Mouse (Mus musculus): ENCODE results near the gene Gm21915.

The Gm21915 gene

GRCm38 (mm10) chr9:40670313-40670712 is at the start of gene Gm21915:
TSS of gene Gm21915 (plus strand) at chr9:40670613.
- DNase-seq: no peak

DNA sequence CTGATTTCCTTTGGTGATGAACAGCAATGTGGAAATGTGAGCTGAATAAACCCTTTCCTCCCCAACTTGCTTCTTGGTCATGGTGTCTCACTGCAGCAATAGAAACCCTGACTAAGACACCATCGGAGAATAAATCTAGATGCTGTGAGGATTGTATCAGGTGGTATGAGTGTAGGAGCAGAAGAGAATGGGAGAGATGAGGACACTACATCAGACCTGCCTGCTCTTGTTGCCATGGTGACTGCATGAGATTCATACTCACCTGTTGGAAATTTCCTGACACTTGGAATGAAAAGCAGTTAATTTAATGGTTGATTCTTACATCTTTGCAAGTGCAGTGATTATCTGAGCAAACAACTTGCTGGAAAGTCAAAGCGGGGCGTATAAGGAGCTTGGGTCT is 48.1 kb upstream of the Gm21915 start:
- DNase-seq: no peak

DNA sequence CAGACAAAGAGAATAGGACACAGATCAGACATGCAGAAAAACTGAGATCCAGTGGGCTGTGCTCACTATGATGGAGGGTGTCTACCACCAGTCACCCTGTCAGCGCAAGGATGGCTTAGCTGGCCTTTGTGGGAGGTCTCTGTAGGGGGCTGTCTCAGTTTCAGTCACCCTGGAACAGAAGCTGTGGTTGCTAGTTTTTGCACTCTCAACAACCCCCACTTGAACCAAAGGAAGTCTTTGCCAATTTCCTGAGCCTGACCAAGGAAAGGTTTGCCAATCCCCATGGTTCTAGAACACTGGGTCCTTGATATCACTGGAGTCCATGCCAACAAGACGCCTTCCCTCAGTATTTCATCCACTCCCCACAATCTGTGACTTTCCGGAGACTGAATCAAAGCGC is 47.6 kb upstream of the Gm21915 start:
- no peak for DNase-seq

GRCm38 (mm10) chr9:40625341-40625740 is 45.1 kb upstream of the Gm21915 start:
- no peak for DNase-seq

- DNase-seq: no peak
These were observed 43.8 kb upstream of the Gm21915 start for GRCm38 (mm10) chr9:40626566-40626965.

DNA sequence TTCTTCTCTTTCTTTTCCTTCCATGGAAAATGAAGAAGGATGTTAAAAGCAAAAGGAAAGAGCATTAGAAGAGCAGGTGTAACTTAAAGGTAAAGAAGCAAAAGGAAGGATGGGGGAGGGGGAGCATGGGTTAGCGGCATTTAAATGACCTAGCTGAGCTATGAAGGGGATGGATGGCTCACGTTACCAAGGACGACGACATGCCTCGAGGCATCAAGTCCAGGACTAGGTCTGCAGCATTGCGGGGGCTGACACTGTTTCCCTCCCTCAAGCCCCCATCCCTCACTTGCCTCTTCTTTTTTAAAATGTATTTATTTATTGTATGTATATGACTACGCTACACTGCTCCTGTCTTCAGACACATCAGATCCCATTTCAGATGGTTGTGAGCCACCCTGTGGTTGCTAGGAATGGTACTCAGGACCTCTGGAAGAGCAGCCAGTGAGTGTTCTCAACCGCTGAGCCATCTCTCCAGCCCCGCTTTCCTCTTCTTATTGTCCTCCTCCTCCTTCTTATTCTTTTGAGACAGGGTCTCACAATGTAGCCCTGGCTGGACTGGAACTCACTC is 43.2 kb upstream of the Gm21915 start:
- no peak for DNase-seq

DNA sequence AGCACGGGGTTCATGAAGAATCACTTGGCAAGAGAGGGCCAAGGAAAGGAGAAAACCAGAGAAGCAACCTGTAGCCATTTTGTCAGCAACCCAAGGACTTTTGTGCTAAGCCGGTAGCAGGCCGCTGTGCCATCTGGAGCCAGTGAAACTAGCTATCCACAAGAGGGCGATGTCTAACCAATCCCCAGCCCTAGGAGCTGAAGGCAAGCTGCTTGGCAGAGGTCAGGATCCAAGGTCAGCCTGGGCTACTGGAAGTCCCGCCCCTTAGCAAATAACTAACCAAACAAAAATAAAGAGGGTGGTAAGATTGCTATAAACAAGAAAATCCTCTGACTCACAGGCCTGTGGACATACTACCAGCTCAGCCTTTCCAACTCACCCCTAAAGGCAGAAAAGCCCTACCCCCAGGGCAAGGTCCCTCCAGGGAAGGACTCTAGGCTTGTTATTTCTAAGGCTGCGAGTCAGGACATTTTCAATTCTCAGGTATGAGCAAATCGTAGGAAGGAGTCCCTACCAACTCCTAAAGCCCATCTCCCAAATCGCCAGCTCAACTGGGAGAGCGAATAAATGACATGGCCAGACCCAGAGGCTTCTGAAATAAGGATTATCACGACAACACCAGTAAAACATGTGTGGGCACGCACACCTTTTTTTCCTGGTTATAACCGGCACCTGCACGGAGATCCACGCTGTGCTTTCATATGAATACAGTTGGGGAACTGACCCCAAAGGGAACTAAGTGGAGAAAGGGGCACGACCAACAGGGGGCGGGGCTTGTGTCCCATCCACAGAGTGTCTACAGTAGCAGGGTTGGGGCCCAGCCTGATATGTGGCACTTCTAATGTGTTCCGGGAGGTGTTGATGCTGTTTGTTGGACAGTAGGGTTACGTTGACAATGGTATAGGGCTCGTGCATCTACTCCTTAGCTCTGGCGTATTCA is 42.0 kb upstream of the Gm21915 start:
- peak; percentile 69 to 70 for DNase-seq

- DNase-seq: no peak
These were observed 41.0 kb upstream of the Gm21915 start for GRCm38 (mm10) chr9:40629441-40629840.

DNA sequence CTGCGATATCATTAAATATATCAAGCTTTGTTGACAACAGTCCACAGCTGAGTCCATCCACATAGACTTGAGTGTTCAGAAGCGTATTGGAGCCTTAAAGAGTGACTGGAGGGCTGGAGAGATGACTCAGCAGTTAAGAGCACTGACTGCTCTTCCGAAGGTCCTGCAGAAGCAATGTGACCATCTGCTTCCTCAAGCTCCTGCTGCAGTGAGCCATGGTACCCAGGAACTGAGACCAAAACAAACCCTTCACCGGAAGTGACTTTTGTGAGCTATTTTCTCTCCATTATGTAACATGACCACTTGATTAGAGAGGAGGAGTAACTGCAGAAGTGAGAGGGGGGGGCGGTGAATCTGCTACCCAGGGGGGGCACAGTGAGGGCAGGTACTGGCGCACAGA is 39.3 kb upstream of the Gm21915 start:
- DNase-seq: no peak

DNA sequence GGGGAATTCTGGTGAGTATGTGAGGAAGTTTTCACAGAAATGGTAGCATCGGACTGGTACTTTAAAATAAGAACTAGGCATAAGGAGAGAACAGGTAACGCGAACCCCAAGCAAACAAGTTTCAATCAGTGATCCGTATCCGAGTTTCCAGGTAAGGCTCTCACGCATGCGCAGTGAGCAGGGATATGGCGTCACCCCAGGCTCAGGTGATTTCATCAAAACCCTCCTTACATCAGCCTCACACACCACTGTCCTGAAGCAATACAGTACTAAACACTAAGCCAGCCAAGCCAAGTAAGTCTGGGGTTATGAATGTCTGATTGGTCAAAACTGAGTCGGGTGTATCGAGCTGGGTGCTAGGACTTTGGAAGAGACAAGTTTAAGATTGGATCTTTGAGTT is 38.9 kb upstream of the Gm21915 start:
- no peak for DNase-seq

GRCm38 (mm10) chr9:40636054-40636453 is 34.4 kb upstream of the Gm21915 start:
- DNase-seq: peak; percentile 74 to 86

DNA sequence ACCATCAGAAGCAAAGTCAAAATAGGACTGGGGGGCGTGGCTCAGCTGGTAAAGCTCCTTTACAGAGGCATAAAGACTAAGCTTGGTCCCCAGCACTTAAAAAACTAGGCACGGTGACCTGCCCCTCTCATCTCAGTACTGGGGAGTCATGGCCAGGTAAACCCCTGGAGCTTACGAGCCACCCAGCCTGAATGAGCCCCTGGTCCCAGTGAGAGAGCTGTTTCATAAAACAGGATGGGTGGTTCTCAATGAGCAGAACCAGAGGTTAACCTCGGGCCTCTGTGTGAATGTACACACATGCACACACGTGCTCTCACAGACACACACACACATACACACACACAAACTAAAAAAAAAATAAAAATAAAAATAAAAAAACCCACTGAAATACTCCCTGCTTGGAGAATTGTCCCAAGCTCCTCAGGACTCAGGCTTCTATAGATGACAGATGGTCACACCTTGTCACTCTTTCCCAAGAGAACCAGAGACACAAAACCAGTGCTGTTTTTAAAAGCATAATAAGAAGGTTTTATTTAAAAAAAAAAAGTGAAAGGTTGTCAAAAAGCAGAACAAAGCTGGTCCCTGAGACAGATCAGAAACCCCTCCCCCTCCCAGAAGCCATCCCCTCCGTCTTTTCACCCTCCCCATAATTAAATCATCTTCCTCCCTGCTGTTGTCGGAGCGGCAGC is 32.6 kb upstream of the Gm21915 start:
- no peak for DNase-seq

- peak; percentile 61 to 67 for DNase-seq
These were observed 31.9 kb upstream of the Gm21915 start for GRCm38 (mm10) chr9:40638394-40639049.

DNA sequence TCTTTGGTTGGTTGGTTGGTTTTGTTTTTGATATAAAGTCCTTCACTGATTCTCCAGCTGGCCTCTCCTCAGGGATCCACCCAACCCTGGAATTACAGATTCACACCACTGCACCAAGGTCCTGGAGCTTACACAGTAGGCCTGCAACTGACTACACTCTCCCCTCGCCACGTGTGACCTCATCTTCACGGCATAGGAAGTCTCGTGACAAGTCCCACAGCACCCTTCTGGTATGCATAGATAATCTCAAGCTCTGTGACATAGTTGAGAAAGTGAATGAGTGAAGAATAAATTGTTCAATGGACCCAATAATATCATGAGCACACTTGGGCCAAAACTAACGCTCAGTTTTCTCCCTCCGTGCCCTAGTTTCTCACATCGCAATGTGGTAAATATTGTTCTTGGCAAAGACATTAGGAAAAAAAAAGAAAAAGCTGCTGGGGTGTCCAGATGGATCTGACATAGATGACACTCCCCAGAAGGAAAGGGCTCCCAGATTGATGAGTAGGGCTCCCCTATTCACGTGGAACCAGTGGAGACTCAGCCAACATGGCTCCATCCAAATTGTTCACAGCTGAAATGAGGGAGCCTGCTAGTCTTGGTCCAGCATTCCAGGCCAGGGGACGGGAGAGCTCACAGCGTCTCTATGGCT is 30.8 kb upstream of the Gm21915 start:
- no peak for DNase-seq

DNA sequence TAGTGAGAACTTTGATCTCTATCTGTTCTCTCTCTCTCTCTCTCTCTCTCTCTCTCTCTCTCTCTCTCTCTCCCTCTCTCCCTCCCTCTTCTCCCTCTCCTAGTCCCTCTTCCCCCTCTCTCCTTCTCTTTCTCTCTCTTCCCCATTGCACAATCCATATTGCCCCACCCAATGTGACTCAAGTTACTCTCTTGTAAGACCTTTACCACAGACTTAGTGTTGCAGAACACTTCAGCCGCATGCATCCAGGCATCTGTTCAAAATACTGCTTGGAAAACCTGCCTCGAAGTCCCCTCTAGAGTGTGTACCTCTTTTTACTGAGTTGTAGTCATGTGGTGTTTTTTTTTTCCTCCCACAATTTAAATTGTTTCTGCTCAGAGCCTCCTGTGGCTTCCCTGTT is 29.1 kb upstream of the Gm21915 start:
- no peak for DNase-seq

GRCm38 (mm10) chr9:40642470-40643220 is 27.8 kb upstream of the Gm21915 start:
- DNase-seq: no peak

DNA sequence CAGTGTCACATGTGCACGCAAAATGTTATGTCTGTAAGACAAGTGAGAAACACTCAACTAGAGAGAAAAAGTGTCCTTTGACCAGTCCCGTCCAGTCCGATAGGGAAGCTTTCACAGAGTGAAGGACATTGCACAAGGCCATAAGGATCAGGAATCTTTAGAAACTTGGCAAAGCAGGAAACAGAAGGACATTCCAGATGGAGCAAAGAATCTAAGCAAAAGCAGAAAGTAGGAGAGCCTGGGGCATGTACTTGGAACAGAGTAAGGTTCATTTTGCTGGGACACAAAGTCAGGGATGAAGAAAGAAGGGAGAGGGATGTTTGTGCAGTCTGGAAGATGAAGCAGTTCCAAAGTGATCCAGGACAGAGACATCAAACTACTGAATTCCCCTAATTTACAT is 21.0 kb upstream of the Gm21915 start:
- DNase-seq: no peak

DNA sequence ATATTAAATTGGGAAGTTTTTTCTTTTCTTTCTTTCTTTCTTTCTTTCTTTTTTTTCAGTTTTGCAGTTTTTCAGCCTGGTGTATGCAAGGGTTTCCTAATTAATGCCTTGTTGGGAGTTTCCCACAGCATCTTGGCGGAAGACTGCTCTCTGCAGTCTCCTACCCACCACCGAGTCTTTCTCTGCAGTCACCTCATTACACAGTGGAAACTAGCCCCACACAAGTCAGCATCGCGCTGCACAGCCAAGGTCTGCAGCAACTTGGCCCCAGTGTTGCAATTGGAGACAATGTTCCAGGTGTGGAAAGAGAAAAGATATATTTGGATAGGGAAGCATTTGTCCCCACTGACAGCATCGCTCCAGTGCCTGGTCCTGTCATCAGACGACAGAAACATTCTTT is 20.4 kb upstream of the Gm21915 start:
- DNase-seq: no peak

- no peak for DNase-seq
These were observed 19.1 kb upstream of the Gm21915 start for GRCm38 (mm10) chr9:40651239-40651859.

DNA sequence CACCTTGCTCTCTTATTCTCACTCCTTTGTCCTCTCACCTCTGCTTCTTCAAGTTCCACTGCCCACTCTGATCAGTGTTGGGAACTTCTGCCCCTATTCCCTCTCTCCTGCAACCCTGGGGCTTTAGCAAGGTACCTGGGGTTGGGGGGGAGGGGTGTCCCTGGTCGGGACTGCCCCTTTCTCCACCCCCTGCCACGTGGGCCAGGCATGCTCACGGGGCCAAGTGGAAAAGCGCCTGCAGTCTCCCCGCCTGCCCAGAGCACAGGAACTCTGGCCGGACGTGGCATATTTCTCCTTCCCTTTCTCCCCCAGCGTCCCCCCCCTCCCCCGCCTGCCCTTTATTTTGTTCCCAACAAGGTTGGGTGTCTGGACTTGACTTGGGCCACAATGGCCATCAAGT is 17.7 kb upstream of the Gm21915 start:
- no peak for DNase-seq

DNA sequence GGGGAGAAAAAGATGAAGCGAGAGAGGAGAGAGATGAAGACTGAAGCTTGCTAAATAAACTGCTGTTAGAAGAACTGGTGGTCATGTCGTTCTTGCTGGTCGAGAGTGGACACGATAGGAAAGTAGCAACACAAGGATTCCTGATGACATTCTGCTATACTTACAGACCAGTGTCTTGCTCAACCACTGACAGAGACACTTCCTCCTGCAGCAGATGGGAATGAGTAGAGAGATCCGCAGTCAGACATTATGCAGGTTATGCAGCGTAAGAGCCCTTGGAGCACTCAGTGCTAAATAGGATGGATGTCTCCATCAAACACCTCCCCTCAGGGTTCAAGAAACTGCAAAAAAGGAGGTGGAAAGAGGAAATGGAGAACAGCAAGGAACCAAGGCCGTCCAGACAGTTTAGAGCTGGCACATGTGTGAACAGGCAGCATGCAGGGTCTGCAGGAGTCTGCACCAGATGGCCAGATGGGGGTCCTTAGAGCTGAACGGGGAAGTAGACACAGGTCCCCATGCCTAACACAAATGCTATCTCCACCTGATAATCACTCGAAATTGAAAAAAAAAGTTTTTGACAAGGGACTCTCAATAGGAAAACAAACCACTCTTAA is 4.1 kb upstream of the Gm21915 start:
- no peak for DNase-seq
